Mouse (Mus musculus): ENCODE data around the gene Gsdmc4.

- TF ChIP-seq CTCF (conservative IDR thresholded peaks at IDR 0.05; ENCODE audit: insufficient read depth, insufficient read length, low read depth, low read length): no peak
- TF ChIP-seq POLR2A (IDR thresholded peaks at IDR 0.05; ENCODE audit: low read depth, low read length): no peak
Measured at GRCm38 (mm10) chr15:63953256-63953655, 41.2 kb upstream of the Gsdmc4 start.
